Mouse (Mus musculus) embryonic facial prominence, embryonic 10.5 days (tissue): ENCODE measurements at regions not wholly inside any gene's neighbourhood (a gene's known extent, or its start where the extent isn't known, plus 50 kb on each side); places are given as distances from the start of the nearest gene placed in this dataset.

ENCODE experiments used
- DNase-seq: peaks from one replicate; pipeline ENCODE4 v3.0.0-alpha.2; 2017; ENCODE audit warnings: low spot score
- H3K27ac ChIP-seq: fragments of 300-500 bp; sonication (generic); replicated peaks from 2 replicates; pipeline ENCODE4 v1.5.1; 2016; ENCODE audit warnings: mild to moderate bottlenecking
- H3K27me3 ChIP-seq: fragments of 300-500 bp; sonication (generic); replicated peaks from 2 replicates; pipeline ENCODE4 v1.6.1; 2016; ENCODE audit warnings: low read depth, mild to moderate bottlenecking; ENCODE audit not compliant: poor library complexity, severe bottlenecking
- H3K36me3 ChIP-seq: fragments of 300-500 bp; sonication (generic); replicated peaks from 2 replicates; pipeline ENCODE4 v1.6.1; 2016; ENCODE audit warnings: mild to moderate bottlenecking, moderate library complexity
- H3K4me1 ChIP-seq: fragments of 300-500 bp; sonication (generic); 2 replicates; pipeline ENCODE4 v1.6.1; 2016
- H3K4me3 ChIP-seq: fragments of 300-500 bp; sonication (generic); 2 replicates; pipeline ENCODE4 v1.5.1; 2016; ENCODE audit warnings: mild to moderate bottlenecking, moderate library complexity
- H3K9me3 ChIP-seq: fragments of 300-500 bp; sonication (generic); 2 replicates; pipeline ENCODE4 v1.6.1; 2016; ENCODE audit warnings: mild to moderate bottlenecking
- WGBS: fragments of 180-500 bp; shearing (Covaris S2); methylation state at CpG from one replicate; pipeline ENCODE4 v1.1.7; 2016; 5-methylcytosine and 5-hydroxymethylcytosine counted together

DNA sequence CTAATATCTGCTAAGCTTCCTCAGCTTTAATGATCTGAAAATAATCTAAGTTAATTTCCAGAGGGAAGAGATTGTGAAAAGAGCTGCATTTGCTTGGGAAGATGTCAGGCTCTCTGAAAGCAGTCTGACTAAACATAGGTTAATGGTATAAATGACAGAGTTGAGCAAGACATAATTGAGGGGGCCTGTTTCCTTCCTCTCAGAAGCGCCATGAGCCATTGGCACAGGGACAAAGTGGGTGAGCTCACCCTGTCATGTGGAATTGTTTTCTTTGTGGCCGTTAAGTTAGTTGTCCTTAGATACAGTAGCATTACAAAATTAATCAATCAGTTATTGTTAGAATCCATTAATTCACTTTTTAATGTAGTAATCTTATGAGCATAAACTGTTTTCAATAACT lies 483.0 kb downstream of the Ptprc start:
- no peak for DNase-seq
- Histone ChIP-seq H3K4me1 (0 out of 2 replicates have a peak, but pooled peaks cover 2% of the 10 kb centered on the region), H3K27me3 (no peaks in the 10 kb centered on the region), H3K9me3 (no peaks in the 10 kb centered on the region), H3K4me3 (no peak overlapping the region), H3K36me3 (no peaks in the 10 kb centered on the region), H3K27ac (no peak overlapping the region)
- 73% methylated on average over 2 of the region's 2 CpGs for WGBS

DNA sequence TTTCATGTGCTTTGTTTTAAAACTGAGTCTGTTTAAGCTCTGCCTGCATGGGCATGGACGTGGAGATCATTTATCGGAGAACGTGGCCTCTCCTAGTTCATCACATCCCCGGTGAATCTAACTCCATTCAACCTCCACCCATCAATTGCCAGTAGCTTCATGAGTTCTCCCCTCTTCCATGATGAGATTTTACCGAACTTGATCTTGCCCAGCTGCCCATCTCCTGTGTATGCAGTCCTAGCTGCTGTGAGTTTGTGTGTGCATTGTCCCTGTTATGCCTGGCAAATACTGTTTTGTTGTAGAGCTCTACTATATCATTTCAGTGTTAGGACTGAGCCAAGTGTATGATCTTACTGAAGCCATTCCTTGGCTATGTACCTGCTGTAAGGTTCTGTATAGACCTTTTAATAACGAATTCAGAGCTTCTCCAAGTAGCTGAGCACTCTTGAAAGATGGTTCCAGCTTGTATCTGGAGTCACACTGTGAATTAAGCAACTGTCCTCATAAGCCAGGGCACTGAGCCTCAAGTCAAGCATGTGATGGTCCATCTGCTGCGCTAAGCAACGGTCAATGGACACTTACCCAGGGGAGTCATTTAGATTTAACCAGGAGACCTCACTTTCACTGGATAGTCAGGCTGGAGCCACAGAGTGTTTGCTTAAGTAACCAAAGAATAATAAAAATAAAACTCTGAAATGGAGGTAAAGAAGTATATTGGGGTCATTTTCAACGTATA lies 484.5 kb downstream of the Ptprc start:
- WGBS = 92% methylated on average over 9 of the region's 9 CpGs
- Histone ChIP-seq H3K27me3 (no peaks in the 10 kb centered on the region), H3K9me3 (no peaks in the 10 kb centered on the region), H3K4me1 (no peaks in the 10 kb centered on the region), H3K36me3 (no peaks in the 10 kb centered on the region), H3K27ac (no peak overlapping the region), H3K4me3 (no peak overlapping the region)
- DNase-seq = no peak

DNA sequence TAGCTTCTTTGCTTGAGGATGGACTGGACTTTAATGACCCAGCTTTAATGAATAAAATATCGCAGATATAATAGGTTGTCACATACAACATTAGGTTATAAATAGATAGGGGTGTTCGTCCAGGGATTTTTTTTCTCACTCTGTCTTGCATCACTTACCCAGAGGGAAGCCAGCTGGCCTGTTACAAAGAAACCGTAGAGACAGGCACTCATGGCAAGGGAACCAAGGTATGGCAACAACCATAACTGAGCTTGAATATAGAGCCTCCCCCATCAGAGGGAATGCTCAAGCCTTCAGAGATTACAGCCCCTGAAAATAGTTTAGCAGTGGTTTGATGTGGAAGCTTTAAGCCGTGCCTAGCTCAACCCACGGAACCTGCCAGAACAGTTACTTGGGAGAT lies 504.9 kb downstream of the Ptprc start:
- H3K27ac ChIP-seq = no peak overlapping the region
- DNase-seq = no peak
- 88% methylated on average over 5 of the region's 5 CpGs for WGBS
- no peaks in the 10 kb centered on the region for H3K36me3 ChIP-seq
- no peaks in the 10 kb centered on the region for H3K4me1 ChIP-seq
- no peaks in the 10 kb centered on the region for H3K27me3 ChIP-seq
- H3K4me3 ChIP-seq = no peak overlapping the region
- H3K9me3 ChIP-seq = no peaks in the 10 kb centered on the region

DNA sequence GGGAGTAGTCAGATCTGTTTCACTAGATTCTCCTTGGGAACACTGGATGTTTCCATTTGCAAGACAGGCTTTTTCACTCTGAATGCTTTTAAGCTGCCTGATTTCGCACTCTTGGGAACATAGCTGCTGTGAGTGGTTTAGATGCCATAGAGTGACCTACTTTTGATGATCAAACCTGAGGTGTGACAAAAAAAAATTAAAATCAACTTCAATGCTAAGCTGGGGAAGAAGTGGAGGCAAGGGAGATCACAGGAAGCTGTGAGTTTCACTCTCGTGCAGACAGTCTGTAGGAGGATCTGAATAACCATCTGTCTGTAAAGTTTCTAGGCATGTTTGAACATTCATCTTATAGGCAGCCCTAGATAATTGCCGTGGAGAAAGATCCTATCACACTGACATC lies 505.7 kb downstream of the Ptprc start:
- 86% methylated on average over 3 of the region's 3 CpGs for WGBS
- no peak overlapping the region for H3K4me3 ChIP-seq
- H3K27ac ChIP-seq = no peak overlapping the region
- no peaks in the 10 kb centered on the region for H3K9me3 ChIP-seq
- no peaks in the 10 kb centered on the region for H3K4me1 ChIP-seq
- no peaks in the 10 kb centered on the region for H3K36me3 ChIP-seq
- DNase-seq = no peak
- no peaks in the 10 kb centered on the region for H3K27me3 ChIP-seq

DNA sequence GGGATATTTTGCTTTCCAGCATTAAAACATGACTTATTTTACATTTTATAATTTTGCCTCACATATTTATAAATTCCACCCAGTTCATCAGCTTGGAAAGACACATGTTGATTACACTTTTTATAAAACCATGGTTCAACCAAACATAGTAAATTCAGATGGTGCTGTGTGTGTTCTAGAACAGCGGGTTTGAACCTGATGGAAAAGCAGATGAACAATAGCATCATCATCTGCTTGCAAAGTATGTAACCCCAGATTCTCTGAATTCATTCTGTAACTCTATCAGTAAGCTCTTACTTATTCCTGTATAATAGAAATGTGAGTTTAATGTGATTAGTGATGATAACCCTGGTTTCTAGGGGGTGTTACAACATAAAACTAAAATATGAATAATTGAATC lies 517.4 kb downstream of the Ptprc start:
- Histone ChIP-seq H3K27me3 (no peaks in the 10 kb centered on the region), H3K27ac (no peak overlapping the region), H3K36me3 (no peaks in the 10 kb centered on the region), H3K9me3 (no peaks in the 10 kb centered on the region), H3K4me1 (peaks cover 13% of the 10 kb centered on the region), H3K4me3 (no peak overlapping the region)
- 90% methylated on average over 1 of the region's 1 CpGs for WGBS
- DNase-seq = no peak

DNA sequence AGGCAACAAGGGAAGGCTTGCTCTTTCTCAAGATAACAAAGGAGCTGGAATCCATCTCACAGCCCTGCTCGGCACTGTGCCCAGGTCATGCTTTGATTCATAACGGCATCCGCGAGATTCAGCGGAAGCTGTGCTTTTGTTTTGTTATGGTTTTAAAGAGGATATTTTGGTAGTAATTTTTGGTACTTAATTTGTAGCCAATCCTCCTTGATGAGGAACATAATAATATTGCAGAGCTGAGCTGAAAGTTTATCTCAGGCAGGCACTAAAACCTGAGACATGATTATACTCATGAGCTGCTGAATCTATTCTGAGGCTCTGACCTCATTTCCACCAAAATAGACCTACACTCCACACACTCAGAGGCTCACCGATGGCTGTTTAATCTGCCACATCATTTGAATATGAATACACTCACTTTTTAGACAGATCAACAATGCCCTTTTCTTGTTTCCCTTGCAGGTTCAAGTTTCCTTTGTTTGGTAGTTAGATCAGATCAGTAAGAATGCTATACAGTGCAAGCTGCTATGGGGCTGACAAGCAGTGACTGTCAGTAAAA lies 518.5 kb downstream of the Ptprc start:
- peaks cover 13% of the 10 kb centered on the region for H3K4me1 ChIP-seq
- H3K36me3 ChIP-seq = no peaks in the 10 kb centered on the region
- no peak overlapping the region for H3K4me3 ChIP-seq
- H3K27ac ChIP-seq = peak overlapping the region; percentile 40; the same call in 1 of the 2 replicates
- DNase-seq = no peak
- WGBS = 57% methylated on average over 6 of the region's 6 CpGs
- no peaks in the 10 kb centered on the region for H3K9me3 ChIP-seq
- H3K27me3 ChIP-seq = no peaks in the 10 kb centered on the region

DNA sequence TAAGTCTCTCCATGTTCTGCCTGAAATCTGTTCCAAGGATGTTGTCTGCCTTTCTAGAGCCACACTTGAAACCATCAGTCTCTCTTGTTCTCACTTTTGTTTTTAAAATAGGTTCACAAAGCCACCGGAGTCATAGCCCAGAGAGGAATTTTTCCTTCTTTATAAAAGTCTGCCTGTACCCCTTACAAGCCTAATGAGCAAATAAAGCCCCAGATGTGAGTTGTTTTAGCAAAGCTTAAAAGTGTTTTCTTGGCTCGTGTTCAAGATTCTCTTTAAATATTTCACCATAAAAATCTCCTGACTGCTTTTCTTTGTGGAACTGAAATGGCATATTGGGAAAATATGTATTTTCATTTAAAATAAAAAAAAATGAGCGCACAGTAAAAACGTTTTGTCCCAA lies 521.3 kb downstream of the Ptprc start:
- Histone ChIP-seq H3K4me3 (no peak overlapping the region), H3K36me3 (no peaks in the 10 kb centered on the region), H3K27me3 (no peaks in the 10 kb centered on the region), H3K4me1 (peaks cover 25% of the 10 kb centered on the region), H3K9me3 (no peaks in the 10 kb centered on the region), H3K27ac (no peak overlapping the region)
- DNase-seq = no peak
- WGBS = 65% methylated on average over 4 of the region's 4 CpGs

DNA sequence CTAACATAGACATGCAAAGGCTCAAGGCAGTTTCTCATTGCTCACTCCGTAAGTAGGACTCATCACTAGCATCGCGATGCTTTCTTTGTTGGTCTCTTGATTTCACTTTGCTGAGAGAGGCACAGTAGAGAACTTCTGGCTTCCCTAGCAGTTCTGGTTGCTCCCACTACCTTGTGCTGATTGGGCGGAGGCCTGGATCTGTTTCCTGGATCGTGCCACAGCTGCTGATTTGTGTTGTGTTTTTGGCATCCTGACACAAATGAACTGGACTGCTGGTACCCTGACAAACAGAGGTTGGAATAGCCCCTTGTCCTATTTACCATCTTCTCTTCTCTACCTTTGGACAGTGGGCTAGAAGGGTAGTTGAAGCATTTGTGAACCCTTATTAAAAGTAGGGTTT lies 522.0 kb downstream of the Ptprc start:
- WGBS = 79% methylated on average over 5 of the region's 5 CpGs
- Histone ChIP-seq H3K9me3 (no peaks in the 10 kb centered on the region), H3K36me3 (no peaks in the 10 kb centered on the region), H3K4me1 (peaks cover 25% of the 10 kb centered on the region), H3K4me3 (no peak overlapping the region), H3K27me3 (no peaks in the 10 kb centered on the region), H3K27ac (no peak overlapping the region)
- DNase-seq = no peak

DNA sequence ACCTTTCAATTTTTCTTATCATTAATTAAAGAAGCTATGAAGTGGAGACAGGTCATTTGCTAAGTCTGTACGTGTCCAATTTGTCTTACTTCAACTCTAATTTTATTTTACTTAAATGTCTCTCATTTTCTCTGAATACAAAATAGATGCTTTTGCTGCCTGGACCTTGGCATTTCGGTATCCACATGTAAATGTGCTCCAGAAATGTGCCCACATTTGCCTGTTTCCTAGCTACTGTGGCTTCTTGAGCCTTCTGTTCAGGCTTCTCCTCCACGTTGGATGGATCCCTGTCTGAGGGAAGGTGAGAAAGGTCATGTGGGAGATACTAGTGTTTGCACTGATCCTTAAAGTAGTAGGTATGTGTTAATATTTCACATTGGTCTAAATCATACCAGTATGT lies 524.9 kb downstream of the Ptprc start:
- Histone ChIP-seq H3K27me3 (no peaks in the 10 kb centered on the region), H3K4me3 (no peak overlapping the region), H3K36me3 (no peaks in the 10 kb centered on the region), H3K4me1 (peaks cover 15% of the 10 kb centered on the region), H3K9me3 (no peaks in the 10 kb centered on the region), H3K27ac (no peak overlapping the region)
- DNase-seq = no peak
- 63% methylated on average over 3 of the region's 3 CpGs for WGBS

DNA sequence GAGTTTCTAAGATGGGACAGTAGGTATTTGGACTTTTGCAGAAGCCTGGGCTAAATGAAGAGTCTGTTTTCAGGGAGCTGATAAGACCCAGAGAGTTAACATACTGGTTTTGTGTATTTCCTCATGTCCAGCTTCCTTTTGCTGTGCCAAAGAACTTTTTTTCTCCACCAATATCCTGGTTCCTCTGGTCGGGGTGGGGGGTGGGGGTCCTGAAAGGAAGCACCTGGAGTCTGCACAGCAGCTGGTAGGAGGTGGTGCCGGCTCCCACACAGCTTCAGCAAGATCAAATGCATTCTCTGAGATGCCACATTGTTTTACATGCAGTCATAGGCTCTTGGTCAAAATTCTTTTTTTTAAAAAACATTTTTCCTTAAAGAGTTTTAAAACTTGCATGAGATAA lies 525.4 kb downstream of the Ptprc start:
- H3K27ac ChIP-seq = no peak overlapping the region; the same call in 1 of the 2 replicates
- H3K4me3 ChIP-seq = no peak overlapping the region
- 25% methylated on average over 2 of the region's 2 CpGs for WGBS
- DNase-seq = peak; percentile 49
- H3K36me3 ChIP-seq = no peaks in the 10 kb centered on the region
- H3K4me1 ChIP-seq = peaks cover 15% of the 10 kb centered on the region
- H3K27me3 ChIP-seq = no peaks in the 10 kb centered on the region
- H3K9me3 ChIP-seq = no peaks in the 10 kb centered on the region

DNA sequence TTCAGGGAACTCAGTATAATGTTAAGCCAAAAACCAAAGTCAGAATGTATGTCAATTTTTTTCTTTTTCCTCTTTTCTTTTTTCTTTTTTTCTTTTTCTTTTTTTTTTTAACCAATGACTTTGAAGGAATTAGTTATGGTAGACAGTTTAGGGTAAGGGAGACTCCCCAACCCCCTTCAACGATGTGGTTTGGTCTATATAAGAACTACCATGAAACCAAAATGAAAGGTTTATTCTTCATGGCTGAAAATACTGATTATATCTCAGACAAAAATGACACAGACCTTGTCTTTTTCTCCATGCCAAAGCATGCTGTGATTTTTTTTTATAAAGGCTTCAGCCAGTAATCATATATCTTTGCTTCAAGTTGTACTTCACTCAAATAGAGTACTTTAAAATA lies 526.7 kb downstream of the Ptprc start:
- H3K27me3 ChIP-seq = no peaks in the 10 kb centered on the region
- H3K9me3 ChIP-seq = no peaks in the 10 kb centered on the region
- DNase-seq = no peak
- H3K36me3 ChIP-seq = no peaks in the 10 kb centered on the region
- H3K4me1 ChIP-seq = peaks cover 22% of the 10 kb centered on the region
- H3K4me3 ChIP-seq = no peak overlapping the region
- no peak overlapping the region for H3K27ac ChIP-seq
- WGBS = 89% methylated on average over 1 of the region's 1 CpGs

DNA sequence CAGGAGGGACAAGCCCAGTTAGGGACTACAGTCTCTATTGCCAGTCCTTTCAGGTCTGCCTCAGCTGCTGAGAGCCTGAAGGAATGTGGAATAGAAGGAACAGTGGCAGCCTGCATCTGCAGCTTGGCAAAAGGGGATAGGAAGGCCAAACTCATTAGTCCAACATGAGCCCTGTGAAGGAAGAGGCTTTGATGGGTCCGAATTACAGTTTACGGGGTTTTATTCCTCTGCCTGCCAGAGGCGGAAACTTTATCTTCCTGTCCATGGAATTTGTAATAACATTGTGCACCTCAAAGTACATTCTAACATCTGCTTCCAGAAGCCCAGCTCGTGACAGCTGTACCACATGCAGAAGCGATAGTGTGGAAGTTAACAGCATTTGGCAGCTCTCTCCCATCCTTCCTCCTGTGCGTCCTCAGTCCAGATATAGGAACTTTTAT lies 530.9 kb downstream of the Ptprc start:
- Histone ChIP-seq H3K27me3 (no peaks in the 10 kb centered on the region), H3K4me1 (peaks cover 7% of the 10 kb centered on the region; the same call in 1 of the 2 replicates), H3K27ac (no peak overlapping the region), H3K9me3 (no peaks in the 10 kb centered on the region), H3K36me3 (no peaks in the 10 kb centered on the region), H3K4me3 (no peak overlapping the region)
- DNase-seq = no peak
- WGBS = 65% methylated on average over 6 of the region's 6 CpGs

DNA sequence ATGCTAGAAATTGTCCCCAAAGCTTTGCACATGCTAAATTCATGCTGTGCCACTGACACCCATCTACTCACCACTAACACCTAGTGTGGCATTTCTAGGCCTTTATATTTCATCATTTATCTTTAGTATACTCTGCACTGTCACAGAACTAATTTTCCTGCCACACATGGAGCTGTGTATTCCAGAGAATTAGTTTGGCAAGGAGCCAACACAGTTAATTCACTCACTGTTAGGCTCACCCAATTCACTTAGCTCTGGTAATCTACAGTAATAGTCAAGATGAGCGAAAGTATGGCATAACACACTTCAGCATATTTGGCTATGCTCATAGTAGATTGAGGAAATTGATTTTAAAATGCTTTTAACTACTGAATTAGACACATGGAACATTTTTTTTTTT lies 532.0 kb downstream of the Ptprc start:
- 95% methylated on average over 1 of the region's 1 CpGs for WGBS
- no peak for DNase-seq

More for the DNA sequence above, 532.0 kb downstream of the Ptprc start:
- no peaks in the 10 kb centered on the region for H3K27me3 ChIP-seq
- no peak overlapping the region for H3K4me3 ChIP-seq
- H3K27ac ChIP-seq = no peak overlapping the region
- H3K4me1 ChIP-seq = peaks cover 7% of the 10 kb centered on the region; the same call in 1 of the 2 replicates
- H3K36me3 ChIP-seq = no peaks in the 10 kb centered on the region
- H3K9me3 ChIP-seq = no peaks in the 10 kb centered on the region
